In the genomic region with DNA sequence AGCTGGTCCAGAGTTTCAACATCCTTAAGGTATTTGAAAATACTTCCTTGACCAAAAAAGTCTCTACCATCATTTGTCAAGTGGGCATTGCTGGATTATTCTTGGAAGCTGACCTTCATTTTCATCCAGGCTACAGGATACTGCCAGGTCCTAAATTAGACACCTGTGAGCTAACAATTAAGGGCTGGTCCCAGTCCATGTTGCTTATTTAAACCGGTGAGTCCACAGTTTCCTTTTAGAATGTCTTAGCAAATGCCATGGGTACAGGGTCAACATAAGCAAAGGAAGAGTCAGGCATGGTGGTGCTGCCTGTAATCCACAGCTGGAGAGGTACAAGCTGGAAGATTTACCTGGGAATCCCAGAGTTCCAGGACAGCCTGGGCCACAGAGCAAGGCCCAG, we compare ENCODE assay signal across 28 mouse cellular contexts.
DNase-seq lines count a peak whose midpoint lies in the region; ATAC-seq and TF ChIP-seq lines count a peak whose summit lies in the region.
"Had no signal": no experiment of that assay in that cellular context is flagged by ENCODE, and none has a peak within 500 bp of the region (broad histone marks: within the 10 kb centered on the region; RNA-seq: fewer than 3 reads in every experiment).

No protein-coding gene starts in this region.

- H3K4me3 ChIP-seq in gastrocnemius, adult 2 months, result no peak overlapping the region
- no peak overlapping the region for H3K4me3 ChIP-seq in heart, embryonic 10.5 days
- no peak overlapping the region for H3K4me3 ChIP-seq in heart, postnatal 0 days (ENCODE audit: low read depth, low read length)
- H3K4me3 ChIP-seq: forebrain, embryonic 10.5 days; forebrain, embryonic 13.5 days; heart, embryonic 12.5 days; hindbrain, embryonic 10.5 days; hindbrain, embryonic 13.5 days; intestine, embryonic 15.5 days; kidney, embryonic 15.5 days had no signal

- peaks cover 28% of the 10 kb centered on the region for H3K4me1 ChIP-seq in heart, embryonic 10.5 days
- peaks cover 11% of the 10 kb centered on the region; the same call in 1 of the 2 replicates for H3K4me1 ChIP-seq in heart, postnatal 0 days (ENCODE audit: control insufficient read depth, insufficient read depth)
- H3K4me1 ChIP-seq: forebrain, embryonic 13.5 days; hindbrain, embryonic 10.5 days; hindbrain, embryonic 13.5 days had no signal

- DNase-seq in gastrocnemius, adult 2 months, result peak; percentile 17
- no peak for DNase-seq in gastrocnemius, adult 18-20 months (ENCODE audit: low spot score)
- no peak for DNase-seq in heart, embryonic 10.5 days (ENCODE audit: low spot score)
- no peak for DNase-seq in heart, postnatal 25 days (ENCODE audit: low spot score)
- DNase-seq in heart, postnatal 0 days (ENCODE audit: low spot score), result no peak
- no peak for DNase-seq in heart, postnatal 14 days
- DNase-seq: adrenal gland, postnatal 10 days; adrenal gland, postnatal 36 days; B cell, adult 2 months; cerebellum, adult 11 months; cerebellum, adult 9-10 months; cerebellum, postnatal 14 days; gastrocnemius, postnatal 25 days; heart, postnatal 36 days; kidney, adult 11 months; kidney, adult 8-10 months had no signal

- no peaks in the 10 kb centered on the region for H3K27me3 ChIP-seq in heart, embryonic 10.5 days (ENCODE audit: insufficient read depth, poor library complexity, severe bottlenecking)
- no peaks in the 10 kb centered on the region for H3K27me3 ChIP-seq in heart, postnatal 0 days (ENCODE audit: control insufficient read depth, insufficient read depth, low read length)
- H3K27me3 ChIP-seq: CH12.LX; forebrain, embryonic 13.5 days; heart, embryonic 12.5 days; intestine, embryonic 15.5 days; kidney, embryonic 15.5 days; Patski had no signal

- no peaks in the 10 kb centered on the region for H3K9me3 ChIP-seq in heart, embryonic 10.5 days
- H3K9me3 ChIP-seq in heart, postnatal 0 days (replicated peaks; ENCODE audit: control insufficient read depth, low read length), result no peaks in the 10 kb centered on the region
- H3K9me3 ChIP-seq: forebrain, embryonic 10.5 days; forebrain, embryonic 13.5 days; heart, embryonic 12.5 days; hindbrain, embryonic 10.5 days; hindbrain, embryonic 13.5 days; intestine, embryonic 15.5 days; kidney, embryonic 15.5 days had no signal

- H3K36me3 ChIP-seq in heart, embryonic 10.5 days, result peaks cover 15% of the 10 kb centered on the region; the same call in 1 of the 2 replicates
- H3K36me3 ChIP-seq in heart, postnatal 0 days (replicated peaks; ENCODE audit: control insufficient read depth, insufficient read depth, low read length), result peaks cover 24% of the 10 kb centered on the region
- H3K36me3 ChIP-seq: forebrain, embryonic 10.5 days; G1E; hindbrain, embryonic 10.5 days; hindbrain, embryonic 13.5 days; intestine, embryonic 15.5 days; kidney, embryonic 15.5 days had no signal

- TF ChIP-seq CTCF in gastrocnemius, adult 2 months (IDR thresholded peaks at IDR 0.05), result no peak
- no peak for TF ChIP-seq CTCF in heart, postnatal 0 days (IDR thresholded peaks at IDR 0.05; ENCODE audit: low read depth)

- no peak overlapping the region for H3K9ac ChIP-seq in heart, postnatal 0 days (replicated peaks; ENCODE audit: low read depth, low read length)
- H3K9ac ChIP-seq: forebrain, embryonic 13.5 days; heart, embryonic 12.5 days; hindbrain, embryonic 13.5 days; intestine, embryonic 15.5 days; kidney, embryonic 15.5 days had no signal

- no peak for TF ChIP-seq EP300 in heart, postnatal 0 days (IDR thresholded peaks at IDR 0.05; ENCODE audit: low read depth)

- no peak for ATAC-seq in heart, postnatal 0 days (ENCODE audit: insufficient read depth, low read depth)
- ATAC-seq: forebrain, embryonic 13.5 days; forebrain, embryonic 16.5 days; hindbrain, embryonic 16.5 days; intestine, embryonic 15.5 days; Patski had no signal

- peak overlapping the region; percentile 75 for H3K27ac ChIP-seq in gastrocnemius, adult 2 months
- 0 out of 2 replicates have a peak overlapping the region, but pooled peaks have one; percentile 36 for H3K27ac ChIP-seq in heart, embryonic 10.5 days
- H3K27ac ChIP-seq in heart, postnatal 0 days (ENCODE audit: low read depth), result peak overlapping the region; percentile 18; the same call in 1 of the 2 replicates
- H3K27ac ChIP-seq: forebrain, embryonic 10.5 days; forebrain, embryonic 13.5 days; hindbrain, embryonic 10.5 days; hindbrain, embryonic 13.5 days; intestine, embryonic 15.5 days; kidney, embryonic 15.5 days had no signal

- WGBS in heart, embryonic 10.5 days, result 75% methylated on average over 1 of the region's 1 CpGs
- 27% methylated on average over 1 of the region's 1 CpGs for WGBS in heart, postnatal 0 days

- no peak overlapping the region for H3K4me2 ChIP-seq in heart, postnatal 0 days (ENCODE audit: low read depth, low read length)
- H3K4me2 ChIP-seq: forebrain, embryonic 13.5 days; heart, embryonic 12.5 days; hindbrain, embryonic 13.5 days; intestine, embryonic 15.5 days; kidney, embryonic 15.5 days had no signal

- intact Hi-C loops in gastrocnemius, adult 2 months (cut with DNase I), result no loop called here
- intact Hi-C loops in heart, postnatal 25 days (cut with DNase I), result no loop called here
- intact Hi-C loops in heart, postnatal 14 days (cut with DNase I), result no loop called here

Comparison
In these comparisons a context has a peak if more than half of its experiments do, and no peak if none do; other contexts are left out.
1. H3K27ac ChIP-seq: peak in every context shown above with its lines; median percentile 75 in gastrocnemius, adult 2 months; 36 in heart, embryonic 10.5 days; 18 in heart, postnatal 0 days.